Mouse (Mus musculus): ENCODE data around the gene Scnm1.
A peak's percentile ranks its signal among the peaks of the same experiment; 100 is the strongest.

Gene Scnm1

DNA sequence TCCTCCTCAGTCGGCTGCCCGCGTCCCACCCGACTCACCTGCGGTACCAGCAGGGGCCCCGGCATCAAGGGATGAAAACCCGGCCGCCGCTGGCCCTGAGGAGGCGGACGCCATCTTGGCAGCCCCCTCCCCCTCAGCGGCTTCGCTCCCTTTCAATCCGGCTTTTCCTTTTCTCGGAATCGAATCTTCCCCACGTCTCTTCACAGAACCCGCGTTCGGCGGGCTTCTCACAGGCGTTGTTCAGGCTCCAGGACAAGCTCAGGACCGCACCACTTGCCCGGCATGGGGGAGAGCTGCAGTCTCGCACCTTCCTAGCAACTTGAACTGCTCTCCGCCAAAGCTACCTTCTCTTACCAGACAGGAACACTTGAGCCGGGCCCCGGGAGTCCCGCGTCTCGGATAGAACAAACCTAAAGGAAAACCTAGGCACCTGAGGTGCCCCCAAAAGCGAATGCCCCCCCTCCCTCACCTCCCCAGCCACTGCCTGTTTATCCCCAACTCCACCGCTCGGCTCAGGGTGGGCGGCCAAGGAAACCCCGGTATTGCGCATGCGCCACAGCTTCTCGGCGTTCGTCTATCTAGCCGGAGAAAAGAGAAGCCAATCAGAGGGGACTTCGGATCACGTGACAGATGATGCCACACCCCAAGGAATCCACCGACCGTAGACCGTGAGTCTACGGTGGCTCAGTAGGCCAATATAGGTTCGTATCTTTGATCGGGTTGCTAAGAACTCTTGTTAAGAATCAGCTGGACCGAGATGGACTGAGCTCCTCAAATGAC, 27.3 kb downstream of the Scnm1 start, which contains the start of gene Pip5k1a:
TSS of gene Pip5k1a (minus strand) at position 593 of the 780 bp plus-strand sequence.
- peak; percentile 96 for DNase-seq

- no peak for DNase-seq
These were observed 28.0 kb downstream of the Scnm1 start for GRCm38 (mm10) chr3:95105586-95106337.

GRCm38 (mm10) chr3:95105121-95105520, 28.7 kb downstream of the Scnm1 start:
- no peak for DNase-seq

- DNase-seq, result no peak
These were observed 33.0 kb downstream of the Scnm1 start for GRCm38 (mm10) chr3:95100854-95101253.

DNA sequence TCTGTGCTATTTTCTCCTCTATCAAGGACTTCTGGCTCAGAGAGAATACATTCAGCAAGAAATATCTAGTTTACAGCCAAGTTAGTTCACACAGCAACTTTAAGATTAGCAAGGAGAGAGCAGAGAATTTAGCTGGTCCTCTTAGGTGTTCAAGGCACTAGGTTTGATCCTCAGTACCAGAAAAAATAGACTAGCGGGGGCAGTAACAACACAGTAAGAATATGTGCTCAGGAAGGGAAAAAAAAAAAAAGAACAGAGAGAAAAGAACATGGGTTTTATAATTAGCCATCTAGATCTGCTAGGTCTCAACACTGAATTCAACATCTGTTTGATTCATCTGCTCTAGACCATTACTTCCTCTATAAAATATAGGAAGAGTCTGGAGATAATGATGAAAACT, 45.7 kb downstream of the Scnm1 start:
- DNase-seq, result no peak
